In the genomic region with DNA sequence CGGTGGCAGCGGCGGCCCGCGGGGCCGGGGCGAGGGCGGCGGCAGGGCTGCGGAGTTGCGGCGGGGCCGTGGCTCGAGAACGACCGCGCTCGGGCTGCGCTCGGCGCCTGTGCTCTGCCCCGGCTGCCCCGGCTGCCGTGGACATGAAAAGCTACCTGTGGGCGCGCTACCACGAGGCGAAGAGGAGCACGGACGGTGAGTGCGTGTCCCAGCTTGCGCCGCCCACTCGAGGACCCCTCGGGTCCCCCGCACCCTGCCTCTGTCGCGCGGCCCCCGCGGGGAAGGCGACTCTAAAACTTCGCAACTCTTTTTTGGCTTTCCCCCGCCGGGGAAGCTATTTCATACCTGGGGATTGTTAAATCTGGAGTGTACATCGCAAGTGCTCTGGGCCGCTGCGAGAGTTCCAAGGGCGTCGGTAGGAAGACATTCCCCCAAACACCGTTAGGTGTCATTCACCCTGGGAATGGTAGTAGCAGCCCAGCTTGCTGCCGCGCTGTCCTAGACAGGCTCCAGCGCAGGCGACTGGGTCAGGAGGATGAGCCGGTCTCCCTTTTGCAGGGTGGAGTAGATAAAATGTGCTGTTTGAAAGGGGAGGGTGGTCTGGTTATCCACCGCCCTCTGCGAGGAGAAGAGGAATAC, we compare ENCODE assay signal across 8 mouse cellular contexts. TPM values are rescaled to one million over a fixed set of nuclear protein-coding genes. Genes with fewer than 3 reads are reported as not detected.
DNase-seq lines count a peak whose midpoint lies in the region; ATAC-seq and TF ChIP-seq lines count a peak whose summit lies in the region.

No protein-coding gene starts in this region.

- peaks cover 44% of the 10 kb centered on the region for H3K4me1 ChIP-seq in forebrain, embryonic 13.5 days
- H3K4me1 ChIP-seq in hindbrain, postnatal 0 days (ENCODE audit: insufficient read depth, low read length), result peaks cover 13% of the 10 kb centered on the region
- peaks cover 42% of the 10 kb centered on the region for H3K4me1 ChIP-seq in liver, embryonic 13.5 days (replicated peaks)

- TF ChIP-seq CTCF in hindbrain, postnatal 0 days (IDR thresholded peaks at IDR 0.05; ENCODE audit: low read depth), result peak; percentile 30; the same call in 1 of the 2 replicates

- H3K9ac ChIP-seq in forebrain, embryonic 13.5 days, result peak overlapping the region; percentile 81
- H3K9ac ChIP-seq in hindbrain, postnatal 0 days (replicated peaks; ENCODE audit: low read length), result peak overlapping the region; percentile 59
- H3K9ac ChIP-seq in liver, embryonic 13.5 days, result peak overlapping the region; percentile 82

- no peaks in the 10 kb centered on the region; the same call in 1 of the 2 replicates for H3K27me3 ChIP-seq in forebrain, embryonic 13.5 days
- H3K27me3 ChIP-seq in hindbrain, postnatal 0 days (ENCODE audit: insufficient read depth, low read length), result no peaks in the 10 kb centered on the region
- H3K27me3 ChIP-seq in liver, embryonic 13.5 days, result no peaks in the 10 kb centered on the region

- ATAC-seq in forebrain, embryonic 13.5 days, result peak; percentile 60
- ATAC-seq in hindbrain, postnatal 0 days, result peak; percentile 55
- peak; percentile 8 for ATAC-seq in liver, embryonic 13.5 days (ENCODE audit: low read depth)

- H3K4me3 ChIP-seq in forebrain, embryonic 13.5 days, result peak overlapping the region; percentile 63
- H3K4me3 ChIP-seq in hindbrain, postnatal 0 days (ENCODE audit: low read length), result peak overlapping the region; percentile 64
- H3K4me3 ChIP-seq in liver, embryonic 13.5 days (replicated peaks), result peak overlapping the region; percentile 74

- H3K27ac ChIP-seq in forebrain, embryonic 13.5 days, result no peak overlapping the region
- peak overlapping the region; percentile 76 for H3K27ac ChIP-seq in hindbrain, postnatal 0 days
- H3K27ac ChIP-seq in liver, embryonic 13.5 days, result peak overlapping the region; percentile 43

- H3K36me3 ChIP-seq in forebrain, embryonic 13.5 days (ENCODE audit: poor library complexity, severe bottlenecking), result no peaks in the 10 kb centered on the region
- H3K36me3 ChIP-seq in hindbrain, postnatal 0 days (ENCODE audit: insufficient read depth, low read length), result no peaks in the 10 kb centered on the region
- H3K36me3 ChIP-seq in liver, embryonic 13.5 days, result no peaks in the 10 kb centered on the region

- under 1% methylated on average over 49 of the region's 58 CpGs for WGBS in forebrain, embryonic 13.5 days
- under 1% methylated on average over 53 of the region's 58 CpGs for WGBS in hindbrain, postnatal 0 days
- WGBS in liver, embryonic 13.5 days (ENCODE audit: insufficient replicate concordance), result under 1% methylated on average over 56 of the region's 58 CpGs

- peak; percentile 52 for DNase-seq in ovary, postnatal 36 days (ENCODE audit: low spot score)
- no peak for DNase-seq in ovary, postnatal 14 days (ENCODE audit: low spot score)
- DNase-seq in adrenal gland, postnatal 36 days, result peak; percentile 50 to 57
- DNase-seq in hindbrain, postnatal 0 days (ENCODE audit: low spot score), result peak; percentile 53
- DNase-seq in liver, embryonic 13.5 days, result peak; percentile 36
- peak; percentile 52 for DNase-seq in neural tube, embryonic 10.5 days (ENCODE audit: extremely low spot score, low spot score)
- DNase-seq in T-cell, adult 2 months (ENCODE audit: low spot score), result no peak

- H3K9me3 ChIP-seq in forebrain, embryonic 13.5 days (replicated peaks), result no peaks in the 10 kb centered on the region
- H3K9me3 ChIP-seq in hindbrain, postnatal 0 days (ENCODE audit: low read length), result no peaks in the 10 kb centered on the region
- H3K9me3 ChIP-seq in liver, embryonic 13.5 days (replicated peaks), result no peaks in the 10 kb centered on the region

- H3K4me2 ChIP-seq in forebrain, embryonic 13.5 days, result peak overlapping the region; percentile 97
- peak overlapping the region; percentile 84 for H3K4me2 ChIP-seq in hindbrain, postnatal 0 days (ENCODE audit: low read depth, low read length)
- peak overlapping the region; percentile 99 for H3K4me2 ChIP-seq in liver, embryonic 13.5 days

RNA-seq across cellular contexts. Expression of gene Nt5dc3, which starts 0.4 kb away (rescaled TPM):
- 10 to 100 TPM; 35.7 to 60.4 TPM for total RNA-seq in adrenal gland, postnatal 36 days (2021)
- polyA plus RNA-seq in forebrain, embryonic 13.5 days (2015; fragmentation: Nextera tagmentation; extraction: Ambion mirVana), result 3.5 and 4.3 TPM in 2 replicates
- total RNA-seq in hindbrain, postnatal 0 days (2014; rRNA removed), result 43.6 and 49.1 TPM in 2 replicates
- polyA plus RNA-seq in hindbrain, postnatal 0 days (2015; fragmentation: Nextera tagmentation; extraction: Ambion mirVana), result 8.5 and 9.3 TPM in 2 replicates
- polyA plus RNA-seq in liver, embryonic 13.5 days (2015; fragmentation: Nextera tagmentation; extraction: Ambion mirVana), result 0.35 and 0.61 TPM in 2 replicates

RNA-seq across cellular contexts. Expression of gene Gm49358, which starts 15.5 kb away (rescaled TPM):
- 10 to 100 TPM; 10.7 to 17.5 TPM for total RNA-seq in adrenal gland, postnatal 36 days (2021)
- polyA plus RNA-seq in forebrain, embryonic 13.5 days (2015; fragmentation: Nextera tagmentation; extraction: Ambion mirVana), result not detected in 2 replicates
- 4.2 TPM in 1 of 2 replicates, not detected in the other for total RNA-seq in hindbrain, postnatal 0 days (2014; rRNA removed)
- not detected in 2 replicates for polyA plus RNA-seq in hindbrain, postnatal 0 days (2015; fragmentation: Nextera tagmentation; extraction: Ambion mirVana)
- not detected in 2 replicates for polyA plus RNA-seq in liver, embryonic 13.5 days (2015; fragmentation: Nextera tagmentation; extraction: Ambion mirVana)

Comparison
In these comparisons a context has a peak if more than half of its experiments do, and no peak if none do; other contexts are left out.
1. DNase-seq: peak in ovary, postnatal 36 days (single experiment), adrenal gland, postnatal 36 days (2 of 2), hindbrain, postnatal 0 days (single experiment), liver, embryonic 13.5 days (single experiment) and neural tube, embryonic 10.5 days (single experiment); none in ovary, postnatal 14 days (single experiment) and T-cell, adult 2 months (single experiment).
2. ATAC-seq: peak in every context shown above with its lines; median percentile 60 in forebrain, embryonic 13.5 days; 55 in hindbrain, postnatal 0 days; 8 in liver, embryonic 13.5 days.
3. Peak in every context shown above with its lines, with median percentiles within 50 percentile points of each other: H3K4me2 ChIP-seq, H3K4me3 ChIP-seq and H3K9ac ChIP-seq.